Mouse (Mus musculus) lung, embryonic 15.5 days (tissue): Measurements from ENCODE around the gene Prmt1. TPM values are rescaled to one million over a fixed set of nuclear protein-coding genes. Genes with fewer than 3 reads are reported as not detected.
A peak's percentile ranks its signal among the peaks of the same experiment; 100 is the strongest.

Experiments
- ATAC-seq: fragments of 200-750 bp; cut with Nextera tagmentation; 2 replicates; pipeline ENCODE4 v1.8.0; 2017; ENCODE audit warnings: moderate number of reproducible peaks, borderline replicate concordance; ENCODE audit not compliant: low FRiP score, low TSS enrichment; ENCODE audit errors: extremely low read depth
- H3K27ac ChIP-seq: fragments of 300-500 bp; sonication (generic); 2 replicates; pipeline ENCODE4 v1.5.1; 2015; ENCODE audit warnings: moderate library complexity, mild to moderate bottlenecking, inconsistent platforms
- H3K27me3 ChIP-seq: fragments of 300-500 bp; sonication (generic); 2 replicates; pipeline ENCODE4 v1.6.1; 2015; ENCODE audit warnings: inconsistent platforms
- H3K36me3 ChIP-seq: fragments of 300-500 bp; sonication (generic); 2 replicates; pipeline ENCODE4 v1.6.1; 2015; ENCODE audit warnings: inconsistent platforms
- H3K4me1 ChIP-seq: fragments of 300-500 bp; sonication (generic); 2 replicates; pipeline ENCODE4 v1.6.1; 2015; ENCODE audit warnings: inconsistent platforms
- H3K4me2 ChIP-seq: fragments of 300-500 bp; sonication (generic); 2 replicates; pipeline ENCODE4 v1.6.1; 2015; ENCODE audit warnings: inconsistent platforms, mild to moderate bottlenecking, moderate library complexity
- H3K4me3 ChIP-seq: fragments of 300-500 bp; sonication (generic); 2 replicates; pipeline ENCODE4 v1.5.1; 2015; ENCODE audit warnings: mild to moderate bottlenecking, inconsistent platforms
- H3K9ac ChIP-seq: fragments of 300-500 bp; sonication (generic); 2 replicates; pipeline ENCODE4 v1.6.1; 2015; ENCODE audit warnings: inconsistent platforms
- H3K9me3 ChIP-seq: fragments of 300-500 bp; sonication (generic); 2 replicates; pipeline ENCODE4 v1.6.1; 2016; ENCODE audit warnings: inconsistent platforms
- WGBS: fragments of 180-500 bp; shearing (Covaris S2); methylation state at CpG from one replicate; pipeline ENCODE4 v1.1.7; 2015; 5-methylcytosine and 5-hydroxymethylcytosine counted together
- polyA plus RNA-seq: library from polyadenylated mRNA; unstranded; fragments of >200 nt; fragmentation: Nextera tagmentation; extraction: Ambion mirVana; gene quantifications from 2 replicates; pipeline ENCODE4 v1.2.1, GENCODE M21; 2015

The Prmt1 gene
- polyA plus RNA-seq, 1 experiment from 2014 or later = 545 TPM

GRCm38 (mm10) chr7:45020225-45020624, 33.9 kb upstream of the Prmt1 start:
- no peak overlapping the region for H3K9ac ChIP-seq
- no peaks in the 10 kb centered on the region for H3K36me3 ChIP-seq
- H3K4me3 ChIP-seq = no peak overlapping the region
- peaks cover 20% of the 10 kb centered on the region for H3K4me1 ChIP-seq
- no peaks in the 10 kb centered on the region for H3K9me3 ChIP-seq
- WGBS = 60% methylated on average over 9 of the region's 9 CpGs
- ATAC-seq = no peak
- H3K27ac ChIP-seq = no peak overlapping the region
- 0 out of 2 replicates have a peak, but pooled peaks cover 5% of the 10 kb centered on the region for H3K27me3 ChIP-seq
- H3K4me2 ChIP-seq = no peak overlapping the region

- H3K4me2 ChIP-seq = peak overlapping the region; percentile 87
- no peak for ATAC-seq
- peaks cover 29% of the 10 kb centered on the region for H3K4me1 ChIP-seq
- H3K9ac ChIP-seq = peak overlapping the region; percentile 8; the same call in 1 of the 2 replicates
- peak overlapping the region; percentile 98 for H3K4me3 ChIP-seq
- H3K27me3 ChIP-seq = 0 out of 2 replicates have a peak, but pooled peaks cover 5% of the 10 kb centered on the region
- H3K9me3 ChIP-seq = no peaks in the 10 kb centered on the region
- H3K27ac ChIP-seq = peak overlapping the region; percentile 100
- WGBS = 20% methylated on average over 8 of the region's 8 CpGs
- no peaks in the 10 kb centered on the region for H3K36me3 ChIP-seq
These were observed 32.7 kb upstream of the Prmt1 start for GRCm38 (mm10) chr7:45019031-45019571.

- Histone ChIP-seq H3K4me1 (peaks cover 35% of the 10 kb centered on the region), H3K27ac (peak within 1 kb of the TSS; percentile 100), H3K4me3 (peak within 1 kb of the TSS; percentile 98), H3K36me3 (peaks cover 14% of the 10 kb centered on the region), H3K9ac (peak within 1 kb of the TSS; percentile 68), H3K9me3 (no peaks in the 10 kb centered on the region), H3K27me3 (0 out of 2 replicates have a peak, but pooled peaks cover 5% of the 10 kb centered on the region), H3K4me2 (peak within 1 kb of the TSS; percentile 87)
- ATAC-seq = peak; percentile 92
- WGBS = under 1% methylated on average over 35 of the region's 36 CpGs
These were observed 31.1 kb upstream of the Prmt1 start, which contains the start of gene Rras for GRCm38 (mm10) chr7:45017242-45018061. Gene Rras (plus strand): TSS chr7:45017961.

GRCm38 (mm10) chr7:45016761-45017160, 30.4 kb upstream of the Prmt1 start:
- Histone ChIP-seq H3K27me3 (0 out of 2 replicates have a peak, but pooled peaks cover 5% of the 10 kb centered on the region), H3K4me1 (peaks cover 35% of the 10 kb centered on the region), H3K27ac (peak overlapping the region; percentile 100), H3K4me2 (peak overlapping the region; percentile 87), H3K9ac (peak overlapping the region; percentile 57), H3K9me3 (no peaks in the 10 kb centered on the region), H3K4me3 (peak overlapping the region; percentile 98), H3K36me3 (peaks cover 21% of the 10 kb centered on the region)
- no peak for ATAC-seq
- under 1% methylated on average over 4 of the region's 4 CpGs for WGBS

GRCm38 (mm10) chr7:45015957-45016612, 29.7 kb upstream of the Prmt1 start, which contains the start of gene Scaf1:
Gene Scaf1 (minus strand): TSS chr7:45016363.
- peak within 1 kb of the TSS; percentile 98 for H3K4me3 ChIP-seq
- WGBS = under 1% methylated on average over 69 of the region's 69 CpGs
- peak; percentile 87 for ATAC-seq

GRCm38 (mm10) chr7:45015344-45015956, 29.1 kb upstream of the Prmt1 start:
- peaks cover 32% of the 10 kb centered on the region for H3K36me3 ChIP-seq
- H3K27me3 ChIP-seq = 0 out of 2 replicates have a peak, but pooled peaks cover 2% of the 10 kb centered on the region
- H3K27ac ChIP-seq = peak overlapping the region; percentile 100
- peak overlapping the region; percentile 98 for H3K9ac ChIP-seq
- no peak for ATAC-seq
- WGBS = under 1% methylated on average over 20 of the region's 20 CpGs
- peak overlapping the region; percentile 98 for H3K4me3 ChIP-seq
- peaks cover 35% of the 10 kb centered on the region for H3K4me1 ChIP-seq
- peak overlapping the region; percentile 87 for H3K4me2 ChIP-seq
- no peaks in the 10 kb centered on the region for H3K9me3 ChIP-seq

More at GRCm38 (mm10) chr7:45015957-45016612, 29.7 kb upstream of the Prmt1 start, which contains the start of gene Scaf1:
- peaks cover 35% of the 10 kb centered on the region for H3K4me1 ChIP-seq
- H3K9ac ChIP-seq = peak within 1 kb of the TSS; percentile 98
- H3K9me3 ChIP-seq = no peaks in the 10 kb centered on the region
- H3K27me3 ChIP-seq = 0 out of 2 replicates have a peak, but pooled peaks cover 5% of the 10 kb centered on the region
- H3K27ac ChIP-seq = peak within 1 kb of the TSS; percentile 100
- H3K36me3 ChIP-seq = peaks cover 27% of the 10 kb centered on the region
- peak within 1 kb of the TSS; percentile 87 for H3K4me2 ChIP-seq

GRCm38 (mm10) chr7:45014096-45014451, 27.7 kb upstream of the Prmt1 start:
- Histone ChIP-seq H3K9me3 (no peaks in the 10 kb centered on the region), H3K4me2 (no peak overlapping the region), H3K4me1 (peaks cover 25% of the 10 kb centered on the region), H3K36me3 (peaks cover 46% of the 10 kb centered on the region), H3K4me3 (no peak overlapping the region), H3K27ac (no peak overlapping the region), H3K27me3 (no peaks in the 10 kb centered on the region), H3K9ac (no peak overlapping the region; the same call in 1 of the 2 replicates)
- 89% methylated on average over 3 of the region's 3 CpGs for WGBS
- no peak for ATAC-seq

- no peak overlapping the region; the same call in 1 of the 2 replicates for H3K9ac ChIP-seq
These were observed 27.2 kb upstream of the Prmt1 start for GRCm38 (mm10) chr7:45013366-45014095.

GRCm38 (mm10) chr7:45012824-45013223, 26.5 kb upstream of the Prmt1 start:
- H3K27me3 ChIP-seq = no peaks in the 10 kb centered on the region
- ATAC-seq = no peak
- H3K27ac ChIP-seq = no peak overlapping the region
- 76% methylated on average over 4 of the region's 4 CpGs for WGBS
- no peak overlapping the region for H3K9ac ChIP-seq
- H3K9me3 ChIP-seq = no peaks in the 10 kb centered on the region
- H3K4me2 ChIP-seq = no peak overlapping the region
- H3K4me1 ChIP-seq = peaks cover 15% of the 10 kb centered on the region
- H3K36me3 ChIP-seq = peaks cover 58% of the 10 kb centered on the region
- no peak overlapping the region for H3K4me3 ChIP-seq

More at GRCm38 (mm10) chr7:45013366-45014095, 27.2 kb upstream of the Prmt1 start:
- WGBS = 89% methylated on average over 16 of the region's 16 CpGs
- H3K36me3 ChIP-seq = peaks cover 50% of the 10 kb centered on the region
- no peak overlapping the region for H3K4me3 ChIP-seq
- peaks cover 20% of the 10 kb centered on the region for H3K4me1 ChIP-seq
- no peak overlapping the region for H3K4me2 ChIP-seq
- H3K9me3 ChIP-seq = no peaks in the 10 kb centered on the region
- no peak for ATAC-seq
- H3K27ac ChIP-seq = no peak overlapping the region
- no peaks in the 10 kb centered on the region for H3K27me3 ChIP-seq

GRCm38 (mm10) chr7:45012011-45012410, 25.6 kb upstream of the Prmt1 start:
- Histone ChIP-seq H3K27me3 (no peaks in the 10 kb centered on the region), H3K4me2 (no peak overlapping the region), H3K4me3 (no peak overlapping the region), H3K27ac (no peak overlapping the region), H3K9ac (no peak overlapping the region), H3K36me3 (peaks cover 66% of the 10 kb centered on the region), H3K4me1 (peaks cover 15% of the 10 kb centered on the region), H3K9me3 (no peaks in the 10 kb centered on the region)
- ATAC-seq = no peak
- 95% methylated on average over 6 of the region's 6 CpGs for WGBS

GRCm38 (mm10) chr7:45008411-45008810, 22.0 kb upstream of the Prmt1 start:
- peaks cover 94% of the 10 kb centered on the region for H3K36me3 ChIP-seq
- H3K4me1 ChIP-seq = 0 out of 2 replicates have a peak, but pooled peaks cover 4% of the 10 kb centered on the region
- no peak overlapping the region for H3K4me3 ChIP-seq
- no peaks in the 10 kb centered on the region for H3K27me3 ChIP-seq
- H3K27ac ChIP-seq = no peak overlapping the region
- 91% methylated on average over 19 of the region's 19 CpGs for WGBS
- H3K4me2 ChIP-seq = no peak overlapping the region
- H3K9ac ChIP-seq = no peak overlapping the region
- no peak for ATAC-seq
- H3K9me3 ChIP-seq = no peaks in the 10 kb centered on the region
